Mouse (Mus musculus) right cerebral cortex, adult 2 months (tissue): ENCODE measurements at regions not wholly inside any gene's neighbourhood (a gene's known extent, or its start where the extent isn't known, plus 50 kb on each side); places are given as distances from the start of the nearest gene placed in this dataset.

Source experiments
- DNase-seq, 2 experiments: peaks; one replicate each; pipeline ENCODE4 v3.0.0; 2021 to 2022; ENCODE audit warnings: low spot score in 2 of 2

- DNase-seq: no peak
Observed at GRCm38 (mm10) chrX:64080717-64081116, 71.3 kb downstream of the Gm6760 start.

DNA sequence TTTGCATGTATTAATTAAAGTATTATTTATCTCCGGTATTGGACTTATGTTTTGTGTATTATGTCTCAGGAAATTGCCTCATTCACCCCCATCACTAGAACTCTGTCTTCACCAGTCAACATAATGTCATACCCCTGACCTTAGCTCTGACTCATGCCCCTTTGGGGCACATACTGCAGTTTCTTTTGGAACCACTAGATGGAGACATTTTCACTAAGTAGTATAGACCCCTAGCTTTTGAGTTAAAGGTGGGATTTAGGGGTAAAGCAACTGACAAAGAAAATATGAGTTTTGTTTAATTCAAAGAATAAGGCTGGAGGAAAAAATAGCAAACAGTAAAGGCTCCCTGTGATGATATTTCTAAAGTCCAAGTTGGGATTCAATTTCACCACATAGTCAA lies 93.6 kb downstream of the Gm6760 start:
- no peak for DNase-seq

DNA sequence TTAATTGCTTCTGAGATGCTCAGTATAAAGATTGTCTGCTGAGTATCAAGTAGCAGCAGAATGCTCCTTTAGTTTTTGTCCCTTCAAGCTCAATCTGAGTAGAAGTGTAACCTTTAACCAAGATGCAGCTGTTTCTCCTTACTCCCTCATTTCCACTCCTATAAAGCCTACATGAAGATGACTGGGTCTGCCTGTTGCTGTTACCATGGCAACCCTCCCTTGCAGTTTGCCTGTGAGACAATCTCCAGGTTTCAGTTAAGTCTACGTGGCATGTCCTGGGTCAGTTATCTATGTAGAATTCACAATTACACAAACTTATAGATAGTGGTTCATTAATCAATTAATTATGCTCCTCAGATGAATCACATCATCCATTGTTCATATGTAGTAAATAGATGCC lies 95.2 kb downstream of the Gm6760 start:
- peak in 1 of 2 experiments; percentile 1 for DNase-seq
